ENCODE assay signal across 10 mouse cellular contexts in the genomic region with DNA sequence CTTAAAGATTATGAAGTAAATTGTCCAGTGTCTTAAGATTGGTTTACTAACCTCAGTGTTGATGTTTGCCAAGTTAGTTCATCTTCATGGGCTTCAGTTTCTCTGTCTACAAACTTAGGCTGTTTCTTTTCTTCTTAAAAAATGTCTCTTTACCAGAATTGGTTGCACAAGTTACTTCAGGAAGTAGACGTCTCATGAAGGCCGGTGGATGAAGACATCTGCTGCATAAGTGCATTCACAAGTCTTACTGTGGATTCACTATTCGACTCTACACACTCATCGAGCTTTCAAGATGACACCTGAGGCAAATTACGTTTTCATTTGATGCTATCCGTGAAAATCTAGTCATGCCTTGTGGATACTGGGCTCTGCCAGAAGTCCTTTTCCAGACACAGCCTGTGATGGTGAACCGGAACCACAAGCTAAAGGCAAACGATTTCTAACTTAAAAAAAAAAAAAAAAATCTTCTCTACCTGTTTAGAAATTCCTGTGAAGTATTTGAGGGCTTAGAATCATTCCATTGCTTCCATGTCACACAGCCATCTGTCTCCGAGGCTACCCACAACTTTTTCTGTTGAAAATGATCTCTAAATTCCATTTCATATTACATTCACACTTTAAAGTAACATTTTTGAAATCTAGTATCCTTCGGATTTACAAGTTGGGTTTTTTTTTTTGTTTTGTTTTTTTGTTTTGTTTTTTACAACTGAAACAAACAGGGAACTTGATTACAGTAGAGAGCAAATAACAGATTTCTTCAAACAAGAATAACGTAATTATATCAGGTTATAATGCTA. TPM values are rescaled to one million over a fixed set of nuclear protein-coding genes. Genes with fewer than 3 reads are reported as not detected.
DNase-seq lines count a peak whose midpoint lies in the region; ATAC-seq and TF ChIP-seq lines count a peak whose summit lies in the region.
"Had no signal": no experiment of that assay in that cellular context is flagged by ENCODE, and none has a peak within 500 bp of the region (broad histone marks: within the 10 kb centered on the region; RNA-seq: fewer than 3 reads in every experiment).

No protein-coding gene starts in this region.

- H3K9me3 ChIP-seq in forebrain, embryonic 10.5 days: no peaks in the 10 kb centered on the region
- H3K9me3 ChIP-seq in forebrain, embryonic 16.5 days (ENCODE audit: control insufficient read depth, low read length): no peaks in the 10 kb centered on the region
- no peaks in the 10 kb centered on the region for H3K9me3 ChIP-seq in liver, embryonic 11.5 days (ENCODE audit: control insufficient read depth, low read length)
- H3K9me3 ChIP-seq in intestine, embryonic 15.5 days: no peaks in the 10 kb centered on the region

- WGBS in forebrain, embryonic 10.5 days: 80% methylated on average over 11 of the region's 11 CpGs
- WGBS in forebrain, embryonic 16.5 days: 78% methylated on average over 11 of the region's 11 CpGs
- WGBS in liver, embryonic 11.5 days: 73% methylated on average over 11 of the region's 11 CpGs
- WGBS in intestine, embryonic 15.5 days: 73% methylated on average over 11 of the region's 11 CpGs

- no peaks in the 10 kb centered on the region for H3K27me3 ChIP-seq in forebrain, embryonic 10.5 days (ENCODE audit: poor library complexity, severe bottlenecking)
- no peaks in the 10 kb centered on the region for H3K27me3 ChIP-seq in forebrain, embryonic 16.5 days (replicated peaks; ENCODE audit: control insufficient read depth, insufficient read depth, low read length)
- H3K27me3 ChIP-seq in liver, embryonic 11.5 days (replicated peaks; ENCODE audit: control insufficient read depth, insufficient read depth, low read length): no peaks in the 10 kb centered on the region
- H3K27me3 ChIP-seq in intestine, embryonic 15.5 days (replicated peaks): no peaks in the 10 kb centered on the region
- no peaks in the 10 kb centered on the region for H3K27me3 ChIP-seq in myocyte (ENCODE audit: control insufficient read depth, insufficient read depth, insufficient read length)

- peaks cover 24% of the 10 kb centered on the region for H3K36me3 ChIP-seq in forebrain, embryonic 10.5 days (replicated peaks)
- peaks cover 11% of the 10 kb centered on the region for H3K36me3 ChIP-seq in forebrain, embryonic 16.5 days (ENCODE audit: control insufficient read depth, insufficient read depth)
- peaks cover 17% of the 10 kb centered on the region for H3K36me3 ChIP-seq in liver, embryonic 11.5 days (ENCODE audit: control insufficient read depth, insufficient read depth, low read length)
- no peaks in the 10 kb centered on the region for H3K36me3 ChIP-seq in intestine, embryonic 15.5 days
- peaks cover 23% of the 10 kb centered on the region for H3K36me3 ChIP-seq in myocyte (ENCODE audit: control insufficient read depth, insufficient read depth)

- no peak for DNase-seq in forebrain, embryonic 10.5 days (ENCODE audit: extremely low spot score, low spot score)
- no peak for DNase-seq in liver, embryonic 11.5 days (ENCODE audit: low spot score)
- no peak for DNase-seq in liver
- no peak for DNase-seq in adrenal gland, postnatal 14 days
- DNase-seq in cerebellum, adult 11 months: no peak

- H3K4me1 ChIP-seq in forebrain, embryonic 10.5 days: peaks cover 6% of the 10 kb centered on the region
- H3K4me1 ChIP-seq in forebrain, embryonic 16.5 days (replicated peaks; ENCODE audit: control insufficient read depth, insufficient read depth, low read length): peaks cover 6% of the 10 kb centered on the region
- peaks cover 4% of the 10 kb centered on the region; the same call in 1 of the 2 replicates for H3K4me1 ChIP-seq in liver, embryonic 11.5 days (replicated peaks; ENCODE audit: control insufficient read depth, insufficient read depth, low read length)
- peaks cover 4% of the 10 kb centered on the region; the same call in 1 of the 2 replicates for H3K4me1 ChIP-seq in intestine, embryonic 15.5 days (replicated peaks)

- peaks cover 18% of the 10 kb centered on the region for H3K79me2 ChIP-seq in myocyte (ENCODE audit: control insufficient read depth, insufficient read depth)

- no peak for TF ChIP-seq POLR2A in myocyte (IDR thresholded peaks at IDR 0.05; ENCODE audit: insufficient read length, low read depth)

- H3K4me3 ChIP-seq in forebrain, embryonic 10.5 days: peak overlapping the region; percentile 84
- no peak overlapping the region for H3K4me3 ChIP-seq in forebrain, embryonic 16.5 days (replicated peaks; ENCODE audit: low read length)
- H3K4me3 ChIP-seq in liver, embryonic 11.5 days (ENCODE audit: low read depth, low read length): peak overlapping the region; percentile 73
- peak overlapping the region; percentile 68; the same call in 1 of the 2 replicates for H3K4me3 ChIP-seq in intestine, embryonic 15.5 days (replicated peaks)
- peak overlapping the region; percentile 68 for H3K4me3 ChIP-seq in myocyte

- peak overlapping the region; percentile 91 for H3K27ac ChIP-seq in forebrain, embryonic 10.5 days
- H3K27ac ChIP-seq in forebrain, embryonic 16.5 days (ENCODE audit: low read length): no peak overlapping the region
- H3K27ac ChIP-seq in liver, embryonic 11.5 days (ENCODE audit: low read depth, low read length): no peak overlapping the region
- no peak overlapping the region for H3K27ac ChIP-seq in intestine, embryonic 15.5 days

- no peak overlapping the region; the same call in 1 of the 2 replicates for H3K4me2 ChIP-seq in forebrain, embryonic 16.5 days (ENCODE audit: low read length)
- H3K4me2 ChIP-seq in liver, embryonic 11.5 days: peak overlapping the region; percentile 58
- H3K4me2 ChIP-seq in intestine, embryonic 15.5 days (replicated peaks): peak overlapping the region; percentile 63
- peak overlapping the region; percentile 82 for H3K4me2 ChIP-seq in myocyte (ENCODE audit: low read depth)

- H3ac ChIP-seq in myocyte (ENCODE audit: control insufficient read depth, insufficient read length): no peak overlapping the region

- ATAC-seq in forebrain, embryonic 16.5 days: no peak
- ATAC-seq in liver, embryonic 11.5 days (replicated peaks; ENCODE audit: low FRiP score): no peak
- ATAC-seq in intestine, embryonic 15.5 days: no peak

- H3K9ac ChIP-seq in forebrain, embryonic 16.5 days (replicated peaks; ENCODE audit: low read depth, low read length): no peak overlapping the region
- no peak overlapping the region for H3K9ac ChIP-seq in liver, embryonic 11.5 days (ENCODE audit: low read depth, low read length)
- H3K9ac ChIP-seq in intestine, embryonic 15.5 days: no peak overlapping the region

TF ChIP-seq in myocyte, 11 proteins besides CTCF, POLR2A, EP300 and RAD21:
- TF ChIP-seq SRF (IDR thresholded peaks at IDR 0.05; ENCODE audit: control insufficient read depth, insufficient read length, low read depth) (no peak), CEBPB (IDR thresholded peaks at IDR 0.05; ENCODE audit: insufficient read depth, poor library complexity, severe bottlenecking) (no peak), MYOD1 (IDR thresholded peaks at IDR 0.05; ENCODE audit: control insufficient read depth in 1 of 3, insufficient read length in 2 of 3, low read depth in 2 of 3) (no peak), TCF12 (IDR thresholded peaks at IDR 0.05; ENCODE audit: insufficient read depth, poor library complexity, severe bottlenecking) (no peak), MYOG (IDR thresholded peaks at IDR 0.05; ENCODE audit: control insufficient read depth in 1 of 3, insufficient read depth in 1 of 3, insufficient read length in 2 of 3, low read depth in 2 of 3) (no peak), MAX (IDR thresholded peaks at IDR 0.05; ENCODE audit: low read depth) (no peak)
TF ChIP-seq in myocyte: peak in this region for 0.

RNA-seq across cellular contexts. Expression of gene Cldnd1, which starts 0.8 kb away (rescaled TPM):
- 91.0 and 106 TPM in 2 replicates for polyA plus RNA-seq in forebrain, embryonic 10.5 days (2016; fragmentation: Nextera tagmentation; extraction: Ambion mirVana)
- 118 and 119 TPM in 2 replicates for polyA plus RNA-seq in forebrain, embryonic 16.5 days (2015; fragmentation: Nextera tagmentation; extraction: Ambion mirVana)
- polyA plus RNA-seq in liver, embryonic 11.5 days (2014; fragmentation: Nextera tagmentation; extraction: Ambion mirVana): 65.3 and 73.3 TPM in 2 replicates
- 95.7 and 97.6 TPM in 2 replicates for polyA plus RNA-seq in intestine, embryonic 15.5 days (2015; fragmentation: Nextera tagmentation; extraction: Ambion mirVana)
- polyA plus RNA-seq in myocyte (2012; fragmentation: generic; extraction: Trizol): 68.1 TPM
- 68.9 and 82.2 TPM in 2 replicates for total RNA-seq in adrenal gland, postnatal 14 days (2021)

RNA-seq across cellular contexts. Expression of gene Gpr15, which starts 8.0 kb away (rescaled TPM):
- not detected in 2 replicates for polyA plus RNA-seq in forebrain, embryonic 10.5 days (2016; fragmentation: Nextera tagmentation; extraction: Ambion mirVana)
- not detected in 2 replicates for polyA plus RNA-seq in forebrain, embryonic 16.5 days (2015; fragmentation: Nextera tagmentation; extraction: Ambion mirVana)
- not detected in 2 replicates for polyA plus RNA-seq in liver, embryonic 11.5 days (2014; fragmentation: Nextera tagmentation; extraction: Ambion mirVana)
- 0.14 TPM in 1 of 2 replicates, not detected in the other for polyA plus RNA-seq in intestine, embryonic 15.5 days (2015; fragmentation: Nextera tagmentation; extraction: Ambion mirVana)
- not detected for polyA plus RNA-seq in myocyte (2012; fragmentation: generic; extraction: Trizol)
- total RNA-seq in adrenal gland, postnatal 14 days (2021): not detected in 2 replicates
- total RNA-seq: hematopoietic stem cell, adult 5-6 weeks had no signal

RNA-seq across cellular contexts. Expression of gene Olfr172, which starts 36.1 kb away (rescaled TPM):
- polyA plus RNA-seq in forebrain, embryonic 10.5 days (2016; fragmentation: Nextera tagmentation; extraction: Ambion mirVana): not detected in 2 replicates
- polyA plus RNA-seq in forebrain, embryonic 16.5 days (2015; fragmentation: Nextera tagmentation; extraction: Ambion mirVana): not detected in 2 replicates
- polyA plus RNA-seq in liver, embryonic 11.5 days (2014; fragmentation: Nextera tagmentation; extraction: Ambion mirVana): not detected in 2 replicates
- not detected in 2 replicates for polyA plus RNA-seq in intestine, embryonic 15.5 days (2015; fragmentation: Nextera tagmentation; extraction: Ambion mirVana)
- polyA plus RNA-seq in myocyte (2012; fragmentation: generic; extraction: Trizol): not detected
- total RNA-seq in adrenal gland, postnatal 14 days (2021): not detected in 2 replicates
- total RNA-seq: hematopoietic stem cell, adult 5-6 weeks had no signal
- polyA plus RNA-seq: lung, adult 2 months had no signal

RNA-seq across cellular contexts. Expression of gene Cpox, which starts 56.8 kb away (rescaled TPM):
- polyA plus RNA-seq in forebrain, embryonic 10.5 days (2016; fragmentation: Nextera tagmentation; extraction: Ambion mirVana): 25.6 and 30.4 TPM in 2 replicates
- 8.5 and 11.1 TPM in 2 replicates for polyA plus RNA-seq in forebrain, embryonic 16.5 days (2015; fragmentation: Nextera tagmentation; extraction: Ambion mirVana)
- 388 and 389 TPM in 2 replicates for polyA plus RNA-seq in liver, embryonic 11.5 days (2014; fragmentation: Nextera tagmentation; extraction: Ambion mirVana)
- polyA plus RNA-seq in intestine, embryonic 15.5 days (2015; fragmentation: Nextera tagmentation; extraction: Ambion mirVana): 58.4 and 71.3 TPM in 2 replicates
- polyA plus RNA-seq in myocyte (2012; fragmentation: generic; extraction: Trizol): 20.0 TPM
- total RNA-seq in adrenal gland, postnatal 14 days (2021): 20.5 and 27.8 TPM in 2 replicates
